In the genomic region with DNA sequence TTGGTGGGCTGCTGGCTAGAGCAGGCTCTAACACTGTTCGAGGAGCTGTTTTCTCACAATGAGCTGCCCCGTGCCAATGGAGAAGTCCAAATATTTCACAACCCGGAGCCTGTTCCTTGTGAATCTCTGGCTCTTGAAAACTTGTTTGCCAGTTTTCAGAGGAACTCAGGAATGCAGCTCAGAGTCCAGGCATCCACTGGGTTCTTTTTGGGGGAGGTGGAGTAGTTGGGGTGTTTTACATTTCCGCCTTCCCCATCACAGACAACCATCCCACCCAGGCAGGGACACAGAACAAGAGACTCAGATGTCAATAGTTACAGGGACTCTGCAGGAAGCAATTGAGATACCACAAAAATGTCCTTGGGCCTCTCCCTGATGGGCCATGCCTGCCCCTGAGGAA, we compare ENCODE assay signal across 15 mouse cellular contexts. TPM values are rescaled to one million over a fixed set of nuclear protein-coding genes. Genes with fewer than 3 reads are reported as not detected.
A peak's percentile ranks its signal among the peaks of the same experiment; 100 is the strongest.
DNase-seq lines count a peak whose midpoint lies in the region; ATAC-seq and TF ChIP-seq lines count a peak whose summit lies in the region.
"Had no signal": no experiment of that assay in that cellular context is flagged by ENCODE, and none has a peak within 500 bp of the region (broad histone marks: within the 10 kb centered on the region; RNA-seq: fewer than 3 reads in every experiment).

No protein-coding gene starts in this region.

- no peaks in the 10 kb centered on the region for H3K4me1 ChIP-seq in midbrain, embryonic 11.5 days (ENCODE audit: control insufficient read depth, insufficient read depth, low read length)
- H3K4me1 ChIP-seq in midbrain, embryonic 15.5 days: no peaks in the 10 kb centered on the region
- H3K4me1 ChIP-seq in lung, adult 2 months (ENCODE audit: control insufficient read depth, insufficient read depth, low read length): no peaks in the 10 kb centered on the region
- no peaks in the 10 kb centered on the region for H3K4me1 ChIP-seq in liver, embryonic 12.5 days

- no peak for ATAC-seq in midbrain, embryonic 11.5 days (ENCODE audit: low FRiP score)
- no peak for ATAC-seq in midbrain, embryonic 15.5 days (replicated peaks)
- ATAC-seq in liver, embryonic 12.5 days: no peak

- no peak overlapping the region for H3K4me3 ChIP-seq in midbrain, embryonic 11.5 days (ENCODE audit: low read depth, low read length)
- H3K4me3 ChIP-seq in midbrain, embryonic 15.5 days: no peak overlapping the region
- no peak overlapping the region for H3K4me3 ChIP-seq in lung, adult 2 months (replicated peaks; ENCODE audit: extremely low read depth, low read depth, low read length)
- H3K4me3 ChIP-seq in liver, embryonic 12.5 days: no peak overlapping the region

- no peaks in the 10 kb centered on the region for H3K27me3 ChIP-seq in midbrain, embryonic 11.5 days (ENCODE audit: control insufficient read depth, insufficient read depth, low read length)
- no peaks in the 10 kb centered on the region for H3K27me3 ChIP-seq in midbrain, embryonic 15.5 days (replicated peaks)
- no peaks in the 10 kb centered on the region for H3K27me3 ChIP-seq in liver, embryonic 12.5 days (replicated peaks)
- H3K27me3 ChIP-seq: CH12.LX had no signal

- H3K4me2 ChIP-seq in midbrain, embryonic 11.5 days: no peak overlapping the region
- H3K4me2 ChIP-seq in midbrain, embryonic 15.5 days: no peak overlapping the region
- H3K4me2 ChIP-seq in liver, embryonic 12.5 days: no peak overlapping the region

- TF ChIP-seq POLR2A in lung, adult 2 months (IDR thresholded peaks at IDR 0.05; ENCODE audit: borderline replicate concordance, extremely low read depth, low read depth, low read length): no peak

- H3K36me3 ChIP-seq in midbrain, embryonic 11.5 days (ENCODE audit: control insufficient read depth, insufficient read depth, low read length): no peaks in the 10 kb centered on the region
- H3K36me3 ChIP-seq in midbrain, embryonic 15.5 days (replicated peaks): no peaks in the 10 kb centered on the region
- H3K36me3 ChIP-seq in liver, embryonic 12.5 days: no peaks in the 10 kb centered on the region

- DNase-seq in midbrain, embryonic 11.5 days (ENCODE audit: low spot score, missing footprints): peak; percentile 67
- peak; percentile 13 to 31 for DNase-seq in heart, adult 9 months (ENCODE audit: low spot score in 2 of 2)
- peak; percentile 26 for DNase-seq in lung, adult 2 months
- no peak for DNase-seq in spleen, adult 12 weeks (ENCODE audit: low spot score)
- no peak for DNase-seq in layer of hippocampus, adult 11-12 months (ENCODE audit: low spot score)
- DNase-seq in right cerebral cortex, postnatal 10 days (ENCODE audit: low spot score in 2 of 2): no peak
- DNase-seq: cerebellum, adult 2 months; layer of hippocampus, postnatal 36 days; midbrain, embryonic 14.5 days; right cerebral cortex, postnatal 4 days; thymus, postnatal 14 days had no signal

- H3K27ac ChIP-seq in midbrain, embryonic 11.5 days (ENCODE audit: low read depth, low read length): no peak overlapping the region
- H3K27ac ChIP-seq in midbrain, embryonic 15.5 days: no peak overlapping the region
- no peak overlapping the region for H3K27ac ChIP-seq in liver, embryonic 12.5 days
- H3K27ac ChIP-seq: liver, embryonic 14.5 days had no signal

- no peak for TF ChIP-seq CTCF in lung, adult 2 months (IDR thresholded peaks at IDR 0.05; ENCODE audit: insufficient read depth, low read length)

- WGBS in midbrain, embryonic 11.5 days: 81% methylated on average over 4 of the region's 4 CpGs
- 78% methylated on average over 4 of the region's 4 CpGs for WGBS in midbrain, embryonic 15.5 days
- 49% methylated on average over 4 of the region's 4 CpGs for WGBS in lung, adult 2 months
- WGBS in liver, embryonic 12.5 days (ENCODE audit: insufficient replicate concordance): 41% methylated on average over 4 of the region's 4 CpGs

- no peaks in the 10 kb centered on the region for H3K9me3 ChIP-seq in midbrain, embryonic 11.5 days (ENCODE audit: control insufficient read depth, low read length)
- H3K9me3 ChIP-seq in midbrain, embryonic 15.5 days: no peaks in the 10 kb centered on the region
- H3K9me3 ChIP-seq in liver, embryonic 12.5 days (replicated peaks): no peaks in the 10 kb centered on the region

- no peak overlapping the region for H3K9ac ChIP-seq in midbrain, embryonic 11.5 days (ENCODE audit: low read length)
- no peak overlapping the region for H3K9ac ChIP-seq in midbrain, embryonic 15.5 days
- no peak overlapping the region for H3K9ac ChIP-seq in liver, embryonic 12.5 days
- H3K9ac ChIP-seq: liver, embryonic 14.5 days had no signal

RNA-seq across cellular contexts. Expression of gene Cdc42ep3, which starts 59.0 kb away (rescaled TPM):
- polyA plus RNA-seq in midbrain, embryonic 11.5 days (2014; fragmentation: Nextera tagmentation; extraction: Ambion mirVana): 18.0 and 21.3 TPM in 2 replicates
- 43.1 and 48.5 TPM in 2 replicates for polyA plus RNA-seq in midbrain, embryonic 15.5 days (2015; fragmentation: Nextera tagmentation; extraction: Ambion mirVana)
- 21.9 and 23.3 TPM in 2 replicates for polyA plus RNA-seq in lung, adult 2 months (2012; rRNA removed)
- 61.1 and 64.3 TPM in 2 replicates for polyA plus RNA-seq in liver, embryonic 12.5 days (2016; fragmentation: Nextera tagmentation; extraction: Ambion mirVana)

Comparison
In these comparisons a context has a peak if more than half of its experiments do, and no peak if none do; other contexts are left out.
1. DNase-seq: peak in midbrain, embryonic 11.5 days (single experiment), heart, adult 9 months (2 of 2) and lung, adult 2 months (single experiment); none in spleen, adult 12 weeks (single experiment), layer of hippocampus, adult 11-12 months (single experiment) and right cerebral cortex, postnatal 10 days (0 of 2).